Mouse (Mus musculus) ES-E14 (cell line): ENCODE measurements around the gene 6430531B16Rik. TPM values are rescaled to one million over a fixed set of nuclear protein-coding genes. Genes with fewer than 3 reads are reported as not detected.

ENCODE experiments used
- DNase-seq: peaks from one replicate; pipeline ENCODE4 v3.0.0-alpha.2; 2013; ENCODE audit warnings: low read depth, low spot score
- H3K27ac ChIP-seq: 2 replicates; pipeline ENCODE4 v1.5.1; 2012; ENCODE audit warnings: low read depth, mild to moderate bottlenecking, low read length, moderate library complexity, mixed read lengths; ENCODE audit not compliant: poor library complexity, insufficient read depth, severe bottlenecking
- H3K36me3 ChIP-seq: 2 replicates; pipeline ENCODE4 v1.6.1; 2012; ENCODE audit warnings: mild to moderate bottlenecking, low read length, moderate library complexity, mixed read lengths; ENCODE audit not compliant: control insufficient read depth, poor library complexity, insufficient read depth, severe bottlenecking
- H3K4me1 ChIP-seq, 2 experiments: fragments of 150-350 bp in 1 of 2; sonication (generic) in 1 of 2; 2 replicates each; pipeline ENCODE4 v1.6.1; 2012; ENCODE audit warnings: low read length in 2 of 2, mild to moderate bottlenecking in 1 of 2, mixed read lengths in 1 of 2; ENCODE audit not compliant: control insufficient read depth in 2 of 2, insufficient read depth in 2 of 2, poor library complexity in 1 of 2
- H3K4me3 ChIP-seq, 2 experiments: fragments of 150-350 bp in 1 of 2; sonication (generic) in 1 of 2; 2 replicates each; pipeline ENCODE4 v1.5.1; 2012; ENCODE audit warnings: low read length in 2 of 2, low read depth in 1 of 2, mild to moderate bottlenecking in 1 of 2, mixed read lengths in 1 of 2; ENCODE audit not compliant: insufficient read depth in 1 of 2, poor library complexity in 1 of 2, severe bottlenecking in 1 of 2
- H3K9ac ChIP-seq: 2 replicates; pipeline ENCODE4 v1.6.1; 2012; ENCODE audit warnings: low read depth, mild to moderate bottlenecking, low read length, mixed read lengths; ENCODE audit not compliant: poor library complexity, insufficient read depth, severe bottlenecking
- H3K9me3 ChIP-seq: fragments of 150-350 bp; sonication (generic); 2 replicates; pipeline ENCODE4 v1.6.1; 2012; ENCODE audit warnings: low read depth, mild to moderate bottlenecking, low read length; ENCODE audit not compliant: control insufficient read depth, insufficient read depth
- CHD2 ChIP-seq: IDR thresholded peaks from 2 replicates; pipeline ENCODE4 v1.6.1; 2014; ENCODE audit warnings: mild to moderate bottlenecking, low read depth, low read length, inconsistent platforms
- HCFC1 ChIP-seq: IDR thresholded peaks from 2 replicates; pipeline ENCODE4 v1.6.1; 2012; ENCODE audit warnings: low read length, inconsistent platforms, borderline replicate concordance; ENCODE audit not compliant: insufficient read depth
- MAFK ChIP-seq: IDR thresholded peaks from 2 replicates; pipeline ENCODE4 v1.6.1; 2014; ENCODE audit warnings: mild to moderate bottlenecking, low read depth, low read length, inconsistent platforms; ENCODE audit not compliant: insufficient read depth
- ZC3H11A ChIP-seq: IDR thresholded peaks from 2 replicates; pipeline ENCODE4 v1.6.1; 2012; ENCODE audit warnings: low read depth, mild to moderate bottlenecking, inconsistent platforms, low read length, borderline replicate concordance
- ZNF384 ChIP-seq: IDR thresholded peaks from 2 replicates; pipeline ENCODE4 v1.6.1; 2012; ENCODE audit warnings: low read depth, low read length, inconsistent platforms
- in situ Hi-C, 2 experiments: fragments of 600-800 bp; cut with MboI; formaldehyde crosslinking; loops; one replicate each; pipeline ENCODE4 v1.15.1; 2025; ENCODE audit warnings: low sequenced_read_pairs in 2 of 2, inconsistent platforms in 1 of 2; ENCODE audit not compliant: unreplicated experiment in 2 of 2
- total RNA-seq: library from RNA; depleted of rRNA; stranded (reverse); fragments of 300-350 nt; gene quantifications from 2 replicates; pipeline ENCODE4 v1.2.3, GENCODE M21; 2012

6430531B16Rik gene
- total RNA-seq, 1 experiment: 1.8 TPM

DNA sequence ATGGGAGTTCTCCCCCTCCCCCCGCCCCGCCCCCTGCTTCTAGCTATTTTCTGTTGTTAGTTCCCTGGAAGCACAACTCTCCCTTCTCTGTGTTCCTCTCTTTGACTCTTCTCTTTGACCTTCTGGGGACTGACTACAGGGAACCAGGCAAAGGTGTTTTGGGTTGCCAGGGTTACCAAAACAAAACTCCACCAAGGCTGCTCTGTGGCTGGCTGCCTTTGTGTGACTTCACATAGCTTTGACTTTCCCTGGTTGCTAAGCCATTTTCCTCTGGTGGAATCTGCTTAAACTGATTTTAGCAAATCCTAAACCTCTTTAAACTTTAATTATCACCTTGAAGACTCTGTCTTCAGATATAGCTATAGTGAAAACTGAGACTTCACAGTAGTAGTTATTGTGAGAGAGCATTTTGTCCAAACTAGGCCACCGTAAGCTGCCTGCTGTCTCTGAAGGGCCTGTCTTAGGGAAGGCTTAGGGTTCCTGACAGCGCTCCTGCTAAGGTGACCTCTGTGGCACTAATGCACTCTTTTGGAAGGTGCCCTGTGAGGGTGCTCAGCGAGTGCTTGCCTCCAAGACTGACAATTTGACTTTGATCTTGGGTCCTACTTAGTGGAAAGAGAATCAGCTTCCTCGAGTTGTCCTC is 26.4 kb downstream of the 6430531B16Rik start:
- no peak for DNase-seq
- in situ Hi-C loops: no loop called here

DNA sequence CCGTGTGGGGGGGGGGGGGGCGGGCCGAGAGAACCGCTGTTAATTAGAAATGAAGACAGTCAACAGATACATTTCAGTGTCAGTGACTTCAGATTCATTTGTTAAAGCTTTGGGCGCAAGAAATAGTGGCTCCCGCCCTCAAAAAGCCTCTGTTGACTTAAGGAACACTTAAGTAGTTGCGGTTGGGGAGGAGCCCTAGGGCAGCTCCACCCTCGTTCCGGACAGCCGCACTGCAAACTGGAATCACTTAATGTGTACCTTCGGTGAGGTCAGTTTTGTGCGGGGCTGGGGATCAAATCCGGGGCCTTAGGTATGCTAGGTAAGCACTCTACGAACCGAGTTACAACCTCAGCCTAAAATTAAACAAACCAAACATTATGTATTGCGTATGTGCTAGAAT is 27.5 kb downstream of the 6430531B16Rik start:
- peak overlapping the region; percentile 96 for H3K27ac ChIP-seq

More for the DNA sequence above, 26.4 kb downstream of the 6430531B16Rik start:
- H3K4me3 ChIP-seq: peak overlapping the region in 1 of 2 experiments; percentile 78; a peak in 1 of 4 replicates
- H3K9ac ChIP-seq: no peak overlapping the region
- H3K4me1 ChIP-seq: peaks cover 3 to 23% of the 10 kb centered on the region in 2 experiments; a peak in 2 of 4 replicates
- H3K9me3 ChIP-seq: no peaks in the 10 kb centered on the region
- H3K27ac ChIP-seq: no peak overlapping the region
- peaks cover 22% of the 10 kb centered on the region for H3K36me3 ChIP-seq
- TF ChIP-seq HCFC1: no peak
- no peak for TF ChIP-seq ZNF384
- no peak for TF ChIP-seq MAFK
- no peak for TF ChIP-seq CHD2
- TF ChIP-seq ZC3H11A: no peak

DNA sequence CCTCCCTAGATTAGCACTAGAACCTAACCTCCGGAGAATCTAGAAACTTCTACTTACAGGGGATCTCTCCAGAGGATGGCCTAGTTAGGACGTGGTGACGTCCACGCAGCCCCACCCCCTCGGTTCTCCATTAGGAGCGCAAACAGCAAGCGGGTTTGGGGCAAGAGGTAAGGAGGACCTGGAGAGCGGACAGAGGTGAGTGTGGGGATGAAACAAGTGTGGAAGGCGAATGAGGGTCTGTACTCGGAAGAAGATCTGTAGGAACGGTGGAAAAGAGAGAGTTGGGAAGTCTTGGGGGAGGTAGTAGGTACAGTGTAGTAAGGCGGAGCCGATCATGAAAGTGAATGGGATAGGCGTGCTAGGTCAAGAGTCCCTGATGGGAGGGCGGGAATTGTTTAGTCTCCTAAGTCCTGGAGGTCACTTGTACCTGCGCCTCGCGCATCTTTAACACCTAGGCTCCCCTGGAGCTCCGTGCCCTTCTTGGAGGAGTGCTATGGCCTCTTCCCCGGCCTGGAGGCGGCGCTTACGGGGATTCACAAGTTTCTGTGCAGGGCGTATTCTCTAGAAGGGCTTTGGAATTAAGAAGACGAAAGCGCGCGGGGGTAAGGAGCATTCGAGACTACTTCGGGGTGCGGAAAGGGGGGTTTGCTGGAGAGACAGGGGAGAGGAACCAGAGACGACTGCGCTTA is 28.1 kb downstream of the 6430531B16Rik start:
- in situ Hi-C loops: no loop called here
- H3K4me1 ChIP-seq: peaks cover 3 to 13% of the 10 kb centered on the region in 2 experiments; a peak in 1 of 4 replicates
- TF ChIP-seq CHD2: peak; percentile 15; the same call in 1 of the 2 replicates
- no peak for TF ChIP-seq ZC3H11A
- no peak for TF ChIP-seq HCFC1
- no peak for TF ChIP-seq ZNF384
- H3K9me3 ChIP-seq: no peaks in the 10 kb centered on the region
- DNase-seq: no peak
- peak overlapping the region; percentile 86 for H3K9ac ChIP-seq
- peaks cover 24% of the 10 kb centered on the region for H3K36me3 ChIP-seq
- peak overlapping the region; percentile 78 to 81 for H3K4me3 ChIP-seq
- peak overlapping the region; percentile 96 for H3K27ac ChIP-seq

More for the DNA sequence above, 27.5 kb downstream of the 6430531B16Rik start:
- H3K9ac ChIP-seq: peak overlapping the region; percentile 67
- no peak for DNase-seq
- peaks cover 22% of the 10 kb centered on the region for H3K36me3 ChIP-seq
- peaks cover 3 to 16% of the 10 kb centered on the region in 2 experiments; a peak in 2 of 4 replicates for H3K4me1 ChIP-seq
- H3K4me3 ChIP-seq: peak overlapping the region; percentile 78 to 81
- no peaks in the 10 kb centered on the region for H3K9me3 ChIP-seq
- TF ChIP-seq ZNF384 (no peak), HCFC1 (no peak), ZC3H11A (no peak), CHD2 (no peak), MAFK (no peak)
- in situ Hi-C loops: no loop called here

DNA sequence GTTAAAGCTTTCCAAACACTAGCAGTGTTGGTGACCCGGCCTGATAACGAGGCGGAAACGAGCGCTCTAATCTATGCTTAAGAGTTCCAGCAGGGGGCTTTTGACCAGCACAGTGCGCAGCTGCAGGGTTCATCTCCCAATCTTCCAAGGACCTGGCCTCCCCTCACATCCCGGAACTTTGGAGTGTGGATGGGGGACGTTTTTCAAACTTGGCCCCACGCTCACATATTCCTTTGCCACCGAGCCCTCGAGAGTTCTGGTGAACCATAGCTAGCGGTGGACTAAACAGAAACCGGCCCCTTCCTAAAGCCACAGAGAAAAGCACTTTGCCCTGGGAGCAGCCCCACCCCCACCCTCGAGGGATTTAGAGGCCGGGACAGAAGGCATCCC is 28.7 kb downstream of the 6430531B16Rik start:
- TF ChIP-seq HCFC1 (no peak), ZNF384 (no peak), MAFK (no peak), ZC3H11A (no peak), CHD2 (no peak)
- Histone ChIP-seq H3K9me3 (no peaks in the 10 kb centered on the region), H3K9ac (peak overlapping the region; percentile 86), H3K4me1 (peaks cover 3 to 10% of the 10 kb centered on the region in 2 experiments; a peak in 1 of 4 replicates), H3K36me3 (peaks cover 27% of the 10 kb centered on the region), H3K4me3 (peak overlapping the region; percentile 78 to 81), H3K27ac (peak overlapping the region; percentile 96)
- in situ Hi-C loops: no loop called here
- peak; percentile 69 for DNase-seq
